Mouse (Mus musculus): ENCODE measurements around the gene Erbin.

The Erbin gene

GRCm38 (mm10) chr13:103806210-103806851 is 114.0 kb downstream of the Erbin start:
- DNase-seq = no peak

- no peak for DNase-seq
Measured at GRCm38 (mm10) chr13:103803721-103804120, 116.6 kb downstream of the Erbin start.

GRCm38 (mm10) chr13:103801021-103801420 is 119.3 kb downstream of the Erbin start:
- DNase-seq = no peak

GRCm38 (mm10) chr13:103794688-103795543 is 125.4 kb downstream of the Erbin start:
- no peak for DNase-seq

- no peak for DNase-seq
Measured at GRCm38 (mm10) chr13:103779922-103780585, 140.3 kb downstream of the Erbin start.

GRCm38 (mm10) chr13:103777126-103777525 is 143.2 kb downstream of the Erbin start:
- DNase-seq = no peak

GRCm38 (mm10) chr13:103774119-103774757 is 146.1 kb downstream of the Erbin start, which contains the start of gene Srek1:
Srek1 (minus strand) TSS chr13:103774608.
- DNase-seq = peak; percentile 81 to 82

- DNase-seq = no peak
Measured at GRCm38 (mm10) chr13:103773407-103774118, 146.8 kb downstream of the Erbin start.

GRCm38 (mm10) chr13:103772917-103773316 is 147.4 kb downstream of the Erbin start:
- no peak for DNase-seq

GRCm38 (mm10) chr13:103770821-103771220 is 149.5 kb downstream of the Erbin start:
- DNase-seq = no peak
